9 mouse cellular contexts compared by ENCODE assay signal in genomic region chr8:120361301-120361700, GRCm38 (mm10).
DNase-seq lines count a peak whose midpoint lies in the region; ATAC-seq and TF ChIP-seq lines count a peak whose summit lies in the region.
"Had no signal": no experiment of that assay in that cellular context is flagged by ENCODE, and none has a peak within 500 bp of the region (broad histone marks: within the 10 kb centered on the region; RNA-seq: fewer than 3 reads in every experiment).

No protein-coding gene starts in this region.

- no peaks in the 10 kb centered on the region for H3K9me3 ChIP-seq in midbrain, postnatal 0 days (ENCODE audit: low read length)
- no peaks in the 10 kb centered on the region for H3K9me3 ChIP-seq in midbrain, embryonic 11.5 days (ENCODE audit: control insufficient read depth, low read length)
- no peaks in the 10 kb centered on the region for H3K9me3 ChIP-seq in liver, postnatal 0 days (ENCODE audit: low read length)
- H3K9me3 ChIP-seq: limb, embryonic 15.5 days had no signal

- no peak for ATAC-seq in cerebellum, adult (ENCODE audit: insufficient number of reproducible peaks, low FRiP score, low TSS enrichment)
- no peak for ATAC-seq in midbrain, postnatal 0 days (ENCODE audit: low FRiP score)
- no peak for ATAC-seq in midbrain, embryonic 11.5 days (ENCODE audit: low FRiP score)
- no peak for ATAC-seq in liver, postnatal 0 days

- no peaks in the 10 kb centered on the region for H3K27me3 ChIP-seq in midbrain, postnatal 0 days (ENCODE audit: insufficient read depth, low read length)
- H3K27me3 ChIP-seq in midbrain, embryonic 11.5 days (ENCODE audit: control insufficient read depth, insufficient read depth, low read length) = no peaks in the 10 kb centered on the region
- H3K27me3 ChIP-seq in liver, postnatal 0 days (ENCODE audit: insufficient read depth, low read length) = no peaks in the 10 kb centered on the region
- H3K27me3 ChIP-seq: limb, embryonic 15.5 days had no signal

- no peaks in the 10 kb centered on the region for H3K4me1 ChIP-seq in midbrain, postnatal 0 days (ENCODE audit: insufficient read depth, low read length)
- H3K4me1 ChIP-seq in midbrain, embryonic 11.5 days (ENCODE audit: control insufficient read depth, insufficient read depth, low read length) = peaks cover 16% of the 10 kb centered on the region
- H3K4me1 ChIP-seq in liver, postnatal 0 days (ENCODE audit: insufficient read depth) = peaks cover 18% of the 10 kb centered on the region

- DNase-seq in cerebellum, adult 11 months = peak; percentile 69
- peak; percentile 65 for DNase-seq in midbrain, postnatal 0 days (ENCODE audit: low spot score)
- DNase-seq in midbrain, embryonic 11.5 days (ENCODE audit: low spot score, missing footprints) = no peak
- DNase-seq in heart, postnatal 25 days (ENCODE audit: low spot score) = peak; percentile 35
- DNase-seq in lung, postnatal 25 days (ENCODE audit: low spot score) = peak; percentile 42
- DNase-seq in liver, postnatal 0 days = no peak
- no peak for DNase-seq in B cell, adult 2 months

- H3K27ac ChIP-seq in midbrain, postnatal 0 days (ENCODE audit: low read depth, low read length) = no peak overlapping the region
- no peak overlapping the region for H3K27ac ChIP-seq in midbrain, embryonic 11.5 days (ENCODE audit: low read depth, low read length)
- no peak overlapping the region for H3K27ac ChIP-seq in liver, postnatal 0 days (ENCODE audit: low read depth)
- H3K27ac ChIP-seq: limb, embryonic 15.5 days had no signal

- no peak for TF ChIP-seq CTCF in midbrain, postnatal 0 days (IDR thresholded peaks at IDR 0.05)
- no peak for TF ChIP-seq CTCF in liver, postnatal 0 days (IDR thresholded peaks at IDR 0.05; ENCODE audit: low read depth)

- H3K36me3 ChIP-seq in midbrain, postnatal 0 days (ENCODE audit: insufficient read depth, low read length) = no peaks in the 10 kb centered on the region
- H3K36me3 ChIP-seq in midbrain, embryonic 11.5 days (ENCODE audit: control insufficient read depth, insufficient read depth, low read length) = no peaks in the 10 kb centered on the region
- no peaks in the 10 kb centered on the region for H3K36me3 ChIP-seq in liver, postnatal 0 days (replicated peaks; ENCODE audit: insufficient read depth, low read length)
- H3K36me3 ChIP-seq: limb, embryonic 15.5 days had no signal

- H3K9ac ChIP-seq in midbrain, postnatal 0 days (replicated peaks; ENCODE audit: low read length, poor library complexity, severe bottlenecking) = no peak overlapping the region
- H3K9ac ChIP-seq in midbrain, embryonic 11.5 days (ENCODE audit: low read length) = no peak overlapping the region
- H3K9ac ChIP-seq in liver, postnatal 0 days (replicated peaks) = no peak overlapping the region
- H3K9ac ChIP-seq: limb, embryonic 15.5 days had no signal

- TF ChIP-seq EP300 in liver, postnatal 0 days (IDR thresholded peaks at IDR 0.05; ENCODE audit: low read depth) = no peak

- H3K4me2 ChIP-seq in midbrain, postnatal 0 days (ENCODE audit: low read depth, low read length, poor library complexity, severe bottlenecking) = no peak overlapping the region
- H3K4me2 ChIP-seq in midbrain, embryonic 11.5 days = no peak overlapping the region
- no peak overlapping the region for H3K4me2 ChIP-seq in liver, postnatal 0 days (ENCODE audit: low read depth, low read length)
- H3K4me2 ChIP-seq: limb, embryonic 15.5 days had no signal

- H3K4me3 ChIP-seq in midbrain, postnatal 0 days (ENCODE audit: low read depth, low read length) = no peak overlapping the region
- H3K4me3 ChIP-seq in midbrain, embryonic 11.5 days (ENCODE audit: low read depth, low read length) = no peak overlapping the region
- no peak overlapping the region for H3K4me3 ChIP-seq in liver, postnatal 0 days (ENCODE audit: low read depth, low read length)
- H3K4me3 ChIP-seq: limb, embryonic 15.5 days had no signal

- 77% methylated on average over 8 of the region's 8 CpGs for WGBS in midbrain, postnatal 0 days
- 80% methylated on average over 8 of the region's 8 CpGs for WGBS in midbrain, embryonic 11.5 days
- WGBS in liver, postnatal 0 days (ENCODE audit: insufficient replicate concordance) = 79% methylated on average over 8 of the region's 8 CpGs

- intact Hi-C loops in heart, postnatal 25 days (cut with DNase I) = loop anchor here (5.0 kb wide), 1 partner anchor 34 kb away; no protein-coding TSS in a partner anchor

Comparison
In these comparisons a context has a peak if more than half of its experiments do, and no peak if none do; other contexts are left out.
1. DNase-seq: peak in cerebellum, adult 11 months (single experiment), midbrain, postnatal 0 days (single experiment), heart, postnatal 25 days (single experiment) and lung, postnatal 25 days (single experiment); none in midbrain, embryonic 11.5 days (single experiment), liver, postnatal 0 days (single experiment) and B cell, adult 2 months (0 of 2).